In the genomic region with DNA sequence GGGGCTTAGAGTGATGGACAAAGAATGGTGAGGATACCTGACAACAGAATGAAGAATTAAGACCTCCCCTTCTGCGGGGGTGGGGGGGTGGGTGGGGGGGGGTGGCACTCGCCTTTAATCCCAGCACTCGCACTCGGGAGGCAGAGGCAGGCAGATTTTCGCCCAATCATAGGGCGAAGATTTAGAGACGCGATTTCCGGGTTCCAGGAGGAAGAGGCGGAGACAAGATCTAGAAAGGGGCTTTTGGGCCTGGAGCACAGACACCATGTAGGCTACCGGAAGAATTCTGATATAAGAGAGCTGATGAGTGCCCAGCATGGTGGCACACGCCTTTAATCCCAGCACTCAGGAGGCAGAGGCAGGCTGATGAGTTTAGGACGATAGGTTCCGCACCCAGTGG, we compare ENCODE assay signal across 29 mouse cellular contexts. TPM values are rescaled to one million over a fixed set of nuclear protein-coding genes. Genes with fewer than 3 reads are reported as not detected.
"Had no signal": no experiment of that assay in that cellular context is flagged by ENCODE, and none has a peak within 500 bp of the region (broad histone marks: within the 10 kb centered on the region; RNA-seq: fewer than 3 reads in every experiment).

No protein-coding gene starts in this region.

- H3K9me3 ChIP-seq: heart, embryonic 10.5 days; heart, embryonic 12.5 days; hindbrain, embryonic 10.5 days; hindbrain, embryonic 12.5 days; limb, embryonic 13.5 days; limb, embryonic 15.5 days; liver, embryonic 12.5 days had no signal

- DNase-seq: gastrocnemius, adult 2 months; gastrocnemius, postnatal 10 days; gastrocnemius, postnatal 25 days; heart, adult 18-20 months; heart, postnatal 10 days; heart, postnatal 4 days; kidney, adult 11 months; kidney, adult 2 months; kidney, postnatal 25 days; kidney, postnatal 4 days; layer of hippocampus, postnatal 36 days; left cerebral cortex, postnatal 4 days had no signal

- ATAC-seq: hindbrain, embryonic 16.5 days; liver, embryonic 12.5 days had no signal

- H3K27ac ChIP-seq: heart, embryonic 10.5 days; hindbrain, embryonic 10.5 days; hindbrain, embryonic 12.5 days; hindbrain, embryonic 14.5 days; kidney, postnatal 0 days; layer of hippocampus, adult 2 months; limb, embryonic 13.5 days; limb, embryonic 15.5 days; liver, embryonic 12.5 days; liver, embryonic 14.5 days had no signal

- H3K36me3 ChIP-seq: heart, embryonic 10.5 days; heart, embryonic 12.5 days; hindbrain, embryonic 10.5 days; hindbrain, embryonic 12.5 days; limb, embryonic 13.5 days; limb, embryonic 15.5 days; liver, embryonic 12.5 days had no signal

- H3K4me3 ChIP-seq: gastrocnemius, adult 2 months; heart, embryonic 10.5 days; heart, embryonic 12.5 days; hindbrain, embryonic 10.5 days; hindbrain, embryonic 12.5 days; layer of hippocampus, adult 2 months; limb, embryonic 13.5 days; limb, embryonic 15.5 days; liver, embryonic 12.5 days had no signal

- H3K9ac ChIP-seq: heart, embryonic 12.5 days; hindbrain, embryonic 12.5 days; hindbrain, embryonic 14.5 days; limb, embryonic 13.5 days; limb, embryonic 15.5 days; liver, embryonic 12.5 days; liver, embryonic 14.5 days had no signal

- H3K4me1 ChIP-seq: heart, embryonic 10.5 days; heart, embryonic 12.5 days; hindbrain, embryonic 10.5 days; hindbrain, embryonic 12.5 days had no signal

- H3K27me3 ChIP-seq: heart, embryonic 12.5 days; hindbrain, embryonic 12.5 days; limb, embryonic 13.5 days; limb, embryonic 15.5 days; liver, embryonic 12.5 days had no signal

- H3K4me2 ChIP-seq: heart, embryonic 12.5 days; hindbrain, embryonic 12.5 days; hindbrain, embryonic 14.5 days; limb, embryonic 13.5 days; limb, embryonic 15.5 days; liver, embryonic 12.5 days had no signal

RNA-seq across cellular contexts. Expression of a gene that starts 44.8 kb away (rescaled TPM):
- total RNA-seq: gastrocnemius, adult 2 months; gastrocnemius, postnatal 10 days; gastrocnemius, postnatal 25 days; heart, adult 8-10 months; heart, postnatal 10 days; heart, postnatal 25 days; left cerebral cortex, adult 18-20 months; liver, adult 2 months had no signal
- polyA plus RNA-seq: limb, embryonic 11.5 days had no signal
